Mouse (Mus musculus): ENCODE data around the gene Cib3. TPM values are rescaled to one million over a fixed set of nuclear protein-coding genes. Genes with fewer than 3 reads are reported as not detected.
A peak's percentile ranks its signal among the peaks of the same experiment; 100 is the strongest.

The Cib3 gene
- total and polyA plus RNA-seq, 3 experiments, result not detected

DNA sequence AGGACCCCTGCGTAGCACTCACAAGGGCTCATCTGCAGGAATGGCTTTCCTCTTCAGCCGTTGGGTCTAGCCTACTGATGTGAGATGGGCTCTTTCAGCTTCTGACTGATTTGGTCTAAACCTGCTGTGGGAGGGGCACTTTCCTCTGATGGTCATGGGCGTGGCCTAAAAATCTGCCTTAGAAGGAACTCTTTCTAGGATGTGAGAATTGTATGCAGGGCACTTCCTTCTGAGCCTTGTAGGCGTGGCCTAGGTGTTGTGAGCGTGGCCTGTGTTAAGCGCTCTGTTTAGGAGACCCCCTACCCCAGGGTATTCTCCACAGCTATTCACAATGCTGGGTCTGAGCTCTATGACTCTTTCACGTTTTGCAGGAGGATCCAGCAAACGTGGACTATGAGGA lies 14.6 kb downstream of the Cib3 start:
- TF ChIP-seq ZKSCAN1 (IDR thresholded peaks at IDR 0.05; ENCODE audit: low read depth, low read length) (no peak), ZMIZ1 (IDR thresholded peaks at IDR 0.05; ENCODE audit: low read depth, low read length) (no peak), RCOR1 (IDR thresholded peaks at IDR 0.05; ENCODE audit: low read depth, low read length) (no peak), GABPA (IDR thresholded peaks at IDR 0.05; ENCODE audit: low read depth, low read length) (no peak), KAT2A (conservative IDR thresholded peaks at IDR 0.05; ENCODE audit: low read depth, low read length) (no peak), RAD21 (IDR thresholded peaks at IDR 0.05; ENCODE audit: low read depth, low read length) (no peak), ZC3H11A (IDR thresholded peaks at IDR 0.05; ENCODE audit: low read depth, low read length) (no peak), ELF1 (IDR thresholded peaks at IDR 0.05; ENCODE audit: low read depth, low read length) (no peak), ZNF384 (IDR thresholded peaks at IDR 0.05; ENCODE audit: low read depth, low read length) (no peak), TAL1 (IDR thresholded peaks at IDR 0.05; ENCODE audit: low read length) (no peak)
- H3K36me3 ChIP-seq (ENCODE audit: control insufficient read depth in 1 of 2, insufficient read depth in 2 of 2, low read length in 2 of 2), result no peaks in the 10 kb centered on the region
- no peaks in the 10 kb centered on the region for H3K4me1 ChIP-seq (ENCODE audit: control insufficient read depth in 1 of 2, insufficient read depth in 2 of 2, low read length in 2 of 2)
- H3K4me3 ChIP-seq (ENCODE audit: control insufficient read depth in 1 of 2, insufficient read depth in 1 of 2, low read depth in 2 of 2, low read length in 2 of 2), result no peak overlapping the region
- peak; percentile 53 for DNase-seq (ENCODE audit: low read depth, low spot score)
- H3K9ac ChIP-seq (ENCODE audit: control insufficient read depth, low read depth, low read length, poor library complexity, severe bottlenecking), result no peak overlapping the region
- no peaks in the 10 kb centered on the region for H3K79me2 ChIP-seq (ENCODE audit: control insufficient read depth, insufficient read depth, low read length, poor library complexity)
- H3K9me3 ChIP-seq (replicated peaks; ENCODE audit: insufficient read depth, low read length), result no peaks in the 10 kb centered on the region
- H3K27ac ChIP-seq (ENCODE audit: control insufficient read depth, low read depth, low read length), result no peak overlapping the region
- 0 out of 4 replicates have a peak, but pooled peaks cover 0 to 2% of the 10 kb centered on the region in 2 experiments for H3K27me3 ChIP-seq (ENCODE audit: control insufficient read depth in 1 of 2, insufficient read depth in 2 of 2, low read length in 2 of 2)

DNA sequence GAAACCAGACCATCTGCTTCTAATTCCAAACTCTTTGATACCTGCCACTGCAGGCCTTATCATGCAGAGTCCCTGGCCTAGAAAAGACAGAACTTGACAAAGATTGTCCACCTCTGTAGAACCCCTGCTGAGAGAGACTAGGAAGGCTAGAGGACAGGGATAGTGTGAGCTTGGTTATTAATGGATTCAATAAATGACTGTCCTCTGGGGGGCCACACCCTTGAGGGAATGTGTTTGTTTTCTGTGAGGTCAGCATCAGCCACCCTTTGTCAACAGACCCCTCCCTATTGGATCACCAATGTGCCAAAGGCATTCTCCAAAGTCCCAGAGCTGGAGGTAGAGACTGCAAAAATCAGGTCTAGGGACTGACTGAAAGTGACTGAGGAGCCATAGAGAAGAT lies 20.6 kb downstream of the Cib3 start:
- Histone ChIP-seq H3K4me1 (ENCODE audit: control insufficient read depth in 1 of 2, insufficient read depth in 2 of 2, low read length in 2 of 2) (no peaks in the 10 kb centered on the region), H3K79me2 (ENCODE audit: control insufficient read depth, insufficient read depth, low read length, poor library complexity) (no peaks in the 10 kb centered on the region), H3K4me3 (ENCODE audit: control insufficient read depth in 1 of 2, insufficient read depth in 1 of 2, low read depth in 2 of 2, low read length in 2 of 2) (no peak overlapping the region), H3K9ac (ENCODE audit: control insufficient read depth, low read depth, low read length, poor library complexity, severe bottlenecking) (no peak overlapping the region), H3K27me3 (ENCODE audit: control insufficient read depth in 1 of 2, insufficient read depth in 2 of 2, low read length in 2 of 2) (no peaks in the 10 kb centered on the region), H3K9me3 (replicated peaks; ENCODE audit: insufficient read depth, low read length) (no peaks in the 10 kb centered on the region), H3K36me3 (ENCODE audit: control insufficient read depth in 1 of 2, insufficient read depth in 2 of 2, low read length in 2 of 2) (no peaks in the 10 kb centered on the region), H3K27ac (ENCODE audit: control insufficient read depth, low read depth, low read length) (no peak overlapping the region)
- TF ChIP-seq RCOR1 (IDR thresholded peaks at IDR 0.05; ENCODE audit: low read depth, low read length) (no peak), E2F4 (IDR thresholded peaks at IDR 0.05; ENCODE audit: borderline replicate concordance, low read depth, low read length) (no peak), GABPA (IDR thresholded peaks at IDR 0.05; ENCODE audit: low read depth, low read length) (no peak), TAL1 (IDR thresholded peaks at IDR 0.05; ENCODE audit: low read length) (no peak), MYB (IDR thresholded peaks at IDR 0.05; ENCODE audit: low read depth, low read length) (no peak)
- no peak for DNase-seq (ENCODE audit: low read depth, low spot score)

GRCm38 (mm10) chr8:72190215-72190539 lies 22.5 kb downstream of the Cib3 start:
- Histone ChIP-seq H3K79me2 (ENCODE audit: control insufficient read depth, insufficient read depth, low read length, poor library complexity) (no peaks in the 10 kb centered on the region), H3K4me3 (ENCODE audit: control insufficient read depth in 1 of 2, insufficient read depth in 1 of 2, low read depth in 2 of 2, low read length in 2 of 2) (no peak overlapping the region), H3K36me3 (ENCODE audit: control insufficient read depth in 1 of 2, insufficient read depth in 2 of 2, low read length in 2 of 2) (no peaks in the 10 kb centered on the region), H3K4me1 (ENCODE audit: control insufficient read depth in 1 of 2, insufficient read depth in 2 of 2, low read length in 2 of 2) (no peaks in the 10 kb centered on the region), H3K27ac (ENCODE audit: control insufficient read depth, low read depth, low read length) (no peak overlapping the region), H3K27me3 (ENCODE audit: control insufficient read depth in 1 of 2, insufficient read depth in 2 of 2, low read length in 2 of 2) (no peaks in the 10 kb centered on the region), H3K9ac (ENCODE audit: control insufficient read depth, low read depth, low read length, poor library complexity, severe bottlenecking) (no peak overlapping the region), H3K9me3 (replicated peaks; ENCODE audit: insufficient read depth, low read length) (no peaks in the 10 kb centered on the region)
- DNase-seq (ENCODE audit: low read depth, low spot score), result no peak
- no peak for TF ChIP-seq E2F4 (IDR thresholded peaks at IDR 0.05; ENCODE audit: borderline replicate concordance, low read depth, low read length)
- TF ChIP-seq TAL1 (IDR thresholded peaks at IDR 0.05; ENCODE audit: low read length), result no peak
- TF ChIP-seq MYB (IDR thresholded peaks at IDR 0.05; ENCODE audit: low read depth, low read length), result no peak
- TF ChIP-seq NRF1 (IDR thresholded peaks at IDR 0.05; ENCODE audit: insufficient read depth, low read depth, low read length, poor library complexity, severe bottlenecking), result no peak
- no peak for TF ChIP-seq MXI1 (IDR thresholded peaks at IDR 0.05; ENCODE audit: low read depth, low read length)
- no peak for TF ChIP-seq SIN3A (IDR thresholded peaks at IDR 0.05; ENCODE audit: low read length)
- no peak for TF ChIP-seq RCOR1 (IDR thresholded peaks at IDR 0.05; ENCODE audit: low read depth, low read length)
- TF ChIP-seq TBP (IDR thresholded peaks at IDR 0.05; ENCODE audit: low read depth, low read length), result no peak
- TF ChIP-seq ZKSCAN1 (IDR thresholded peaks at IDR 0.05; ENCODE audit: low read depth, low read length), result no peak
- TF ChIP-seq POLR2AphosphoS2 (IDR thresholded peaks at IDR 0.05; ENCODE audit: low read length), result no peak
- TF ChIP-seq EP300 (IDR thresholded peaks at IDR 0.05; ENCODE audit: low read depth in 1 of 2, low read length in 2 of 2), result no peak
- no peak for TF ChIP-seq USF2 (IDR thresholded peaks at IDR 0.05; ENCODE audit: borderline replicate concordance in 1 of 2, insufficient read depth in 1 of 2, low read depth in 1 of 2, low read length in 2 of 2)
- no peak for TF ChIP-seq KAT2A (conservative IDR thresholded peaks at IDR 0.05; ENCODE audit: low read depth, low read length)
- no peak for TF ChIP-seq MAX (IDR thresholded peaks at IDR 0.05; ENCODE audit: low read length)
- TF ChIP-seq JUND (IDR thresholded peaks at IDR 0.05; ENCODE audit: low read depth, low read length), result no peak
